Mouse (Mus musculus) kidney, postnatal 25 days (tissue): ENCODE results near the gene Tmcc3.

Experiments
- DNase-seq, 2 experiments: peaks; one replicate each; pipeline ENCODE4 v3.0.0; 2021; ENCODE audit warnings: mixed read lengths in 2 of 2

The Tmcc3 gene

DNA sequence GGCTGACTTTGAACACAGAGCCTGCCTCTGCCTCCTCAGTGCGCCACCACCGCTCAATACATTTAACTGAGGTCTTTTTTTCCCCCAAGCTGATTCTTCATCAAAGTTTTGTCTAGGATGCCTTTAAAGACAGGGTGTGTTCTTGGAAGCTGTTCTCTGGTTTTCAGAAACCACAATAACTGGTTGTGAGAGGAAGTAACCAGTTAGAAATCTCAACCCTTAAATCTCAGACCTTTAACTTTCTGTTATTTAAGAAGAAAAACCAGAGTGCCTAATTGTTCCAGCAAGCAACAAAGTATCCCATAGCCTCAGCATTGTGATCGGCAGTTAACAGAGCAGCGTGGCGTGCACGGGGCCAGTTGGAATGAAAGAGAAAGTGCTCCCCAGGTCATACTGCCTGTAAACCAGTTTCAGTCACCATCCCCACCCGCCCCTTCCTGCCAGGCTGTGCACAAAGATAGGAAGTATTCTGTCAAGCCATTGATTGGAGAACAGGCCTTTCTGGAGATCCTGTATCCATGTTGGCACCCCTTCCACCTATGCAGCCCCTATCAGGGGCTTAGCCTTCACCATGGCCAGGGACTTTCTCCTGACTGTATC is 240.3 kb downstream of the Tmcc3 start:
- no peak for DNase-seq

DNA sequence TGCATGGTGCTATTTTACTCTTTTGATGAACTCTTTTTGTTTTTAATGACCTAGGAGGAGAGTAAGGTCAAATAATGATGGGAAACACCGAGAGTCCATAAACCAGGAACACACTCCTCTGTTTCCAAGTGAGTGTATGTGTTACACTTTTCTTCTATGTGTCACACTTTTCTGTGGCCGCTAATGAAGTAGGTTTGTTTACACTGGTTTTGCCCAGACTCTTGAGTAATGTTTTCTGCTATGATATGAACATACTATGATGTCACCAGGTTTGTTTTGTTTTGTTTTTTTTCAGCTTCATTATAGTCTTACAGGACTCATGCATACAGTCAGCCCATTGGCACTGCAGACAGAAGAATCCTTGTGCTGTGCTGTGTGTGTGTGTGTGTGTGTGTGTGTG is 243.6 kb downstream of the Tmcc3 start:
- no peak for DNase-seq

DNA sequence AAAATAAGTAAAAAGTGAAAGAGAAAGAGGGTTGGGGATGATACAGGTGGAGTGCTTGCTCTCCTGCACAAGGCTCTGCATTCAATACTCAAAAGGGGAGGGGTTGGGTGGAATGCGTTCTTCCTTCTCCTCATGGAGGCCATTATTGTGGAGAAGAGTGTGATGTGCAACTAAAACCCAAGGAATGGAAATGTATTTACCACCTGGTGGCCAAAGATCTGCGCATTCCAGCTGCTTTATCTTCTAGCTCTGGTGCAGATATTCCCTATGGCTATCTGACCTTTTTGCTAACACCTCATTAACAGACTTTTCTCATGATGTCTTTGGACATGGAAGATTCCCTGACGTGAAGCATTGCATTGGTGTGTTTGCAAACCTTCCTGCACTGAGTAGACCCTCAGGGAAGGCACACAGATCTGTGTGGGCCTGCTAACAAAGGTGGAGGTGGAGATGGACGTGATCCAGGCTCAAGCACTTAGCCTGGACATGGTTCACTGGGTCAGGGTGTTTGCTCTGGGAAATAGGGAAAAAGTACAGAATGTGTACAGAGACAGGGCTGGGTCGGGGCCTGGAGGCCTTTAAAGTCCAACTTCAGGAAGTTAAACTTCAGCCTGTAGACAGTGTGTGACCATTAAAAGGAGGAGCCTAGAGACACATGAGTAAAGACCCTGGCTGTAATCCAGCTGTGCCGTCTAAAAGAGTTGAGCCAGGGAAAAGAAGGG is 245.8 kb downstream of the Tmcc3 start:
- DNase-seq, result peak; percentile 86 to 89

DNA sequence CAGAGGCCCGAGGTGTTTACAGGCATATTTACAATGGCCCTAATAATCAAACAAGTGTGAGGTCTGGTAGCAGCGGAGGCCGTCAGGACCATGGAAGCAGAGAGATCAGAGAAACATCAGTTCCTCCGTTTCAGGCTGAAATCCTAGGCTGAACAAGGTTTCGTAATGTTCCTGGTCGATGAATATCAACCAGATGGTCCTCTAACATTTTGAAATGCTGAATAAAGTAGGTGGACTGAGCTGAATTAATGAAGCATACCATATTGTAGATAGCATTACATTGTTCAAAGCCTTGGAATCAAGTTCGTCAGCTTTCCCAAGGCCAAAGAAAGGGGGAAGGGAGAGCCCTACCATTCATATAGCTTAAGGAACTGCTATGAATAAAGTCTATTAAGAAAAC is 247.1 kb downstream of the Tmcc3 start:
- no peak for DNase-seq

DNA sequence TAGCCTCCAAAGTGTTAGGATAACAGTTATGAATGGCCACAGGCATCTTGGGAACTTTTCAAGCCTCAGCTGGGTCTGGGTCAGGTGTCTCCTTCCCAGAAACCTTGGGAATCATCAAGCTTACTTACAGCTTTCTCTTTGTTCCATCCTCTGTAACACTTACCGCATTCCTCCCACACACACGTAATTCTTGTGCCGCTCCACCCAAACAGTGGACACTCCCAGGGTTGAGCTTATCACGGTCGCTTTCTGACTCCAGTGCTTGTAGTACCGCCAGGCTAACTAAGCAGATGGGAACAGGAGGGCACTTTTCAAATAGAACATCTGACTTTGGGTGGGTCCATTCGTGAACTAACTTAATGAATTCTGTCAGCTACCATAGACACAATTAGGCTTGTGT is 249.6 kb downstream of the Tmcc3 start:
- no peak for DNase-seq

DNA sequence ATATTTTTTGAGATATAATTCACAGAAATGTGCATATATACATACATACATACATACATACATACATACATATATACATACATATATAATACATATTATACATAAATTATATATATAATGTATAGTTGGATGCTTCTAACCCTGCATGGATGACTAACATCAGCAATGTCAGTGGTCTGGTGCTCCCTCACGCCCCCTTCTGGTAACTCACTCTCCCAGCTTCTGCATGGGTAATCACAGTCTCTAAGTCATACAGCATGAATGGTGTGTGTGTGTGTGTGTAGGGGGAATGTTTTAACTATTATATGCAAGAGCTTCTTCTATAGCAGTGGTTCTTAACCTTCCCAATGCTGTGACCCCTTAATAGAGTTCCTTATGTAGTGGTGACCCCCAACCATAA is 250.4 kb downstream of the Tmcc3 start:
- DNase-seq, result peak in 1 of 2 experiments; percentile 57

DNA sequence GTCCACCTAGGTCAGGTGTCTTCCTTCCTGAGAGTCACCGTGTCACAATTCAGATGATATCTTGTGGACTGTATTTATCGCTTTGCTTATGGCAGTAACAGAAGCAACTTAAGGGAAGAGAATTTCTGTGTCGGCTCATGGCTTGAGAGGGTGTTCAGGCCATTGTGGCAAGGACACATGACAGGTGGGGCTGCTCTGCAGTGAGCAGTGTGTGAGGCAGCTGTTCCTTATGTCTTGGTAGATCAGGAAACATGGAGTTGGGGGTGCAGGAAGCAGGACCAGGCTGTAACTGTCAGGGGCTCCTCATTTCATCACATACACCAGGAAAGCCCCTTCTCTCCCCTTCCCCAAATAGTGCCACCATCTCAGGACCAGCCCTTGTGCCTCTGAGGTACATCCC is 251.2 kb downstream of the Tmcc3 start:
- no peak for DNase-seq

DNA sequence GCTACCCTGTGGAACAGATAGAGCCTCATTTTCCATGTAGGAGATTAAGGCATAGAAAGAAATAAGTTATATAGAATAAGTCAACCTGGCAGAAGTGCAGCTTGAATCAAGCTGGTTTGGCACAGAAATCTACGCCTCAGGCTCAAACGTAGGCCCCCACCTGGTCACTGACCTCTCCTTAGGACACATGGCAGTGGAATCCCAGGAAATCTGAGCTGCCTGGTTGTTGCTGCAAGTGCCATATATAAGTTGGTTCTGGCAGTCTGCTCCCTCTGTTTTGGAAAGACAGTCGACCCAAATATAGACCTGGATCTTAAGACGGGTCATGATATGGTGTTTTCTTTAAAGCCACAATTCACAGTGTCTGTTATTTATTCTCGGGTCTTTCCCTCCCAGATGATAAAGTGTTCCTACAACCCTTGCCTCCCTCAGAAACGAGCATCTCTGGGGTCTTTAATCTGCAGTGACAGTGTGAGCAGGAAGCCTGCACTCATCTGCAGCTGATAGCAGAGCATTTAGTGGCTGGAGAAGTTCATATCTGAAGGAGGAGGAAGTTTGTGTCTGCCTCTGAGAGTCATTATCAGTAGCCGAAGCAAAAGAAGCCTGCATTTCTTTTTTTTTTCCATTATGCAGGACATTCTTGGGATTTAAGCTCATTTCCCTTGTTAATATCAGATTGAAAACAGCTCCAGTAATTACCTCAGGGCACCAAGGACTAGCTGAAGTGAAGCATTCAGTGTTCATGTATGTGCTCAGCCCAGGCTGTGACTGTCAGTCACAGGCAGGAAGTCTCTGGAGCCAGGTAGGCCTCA is 253.9 kb downstream of the Tmcc3 start:
- no peak for DNase-seq

DNA sequence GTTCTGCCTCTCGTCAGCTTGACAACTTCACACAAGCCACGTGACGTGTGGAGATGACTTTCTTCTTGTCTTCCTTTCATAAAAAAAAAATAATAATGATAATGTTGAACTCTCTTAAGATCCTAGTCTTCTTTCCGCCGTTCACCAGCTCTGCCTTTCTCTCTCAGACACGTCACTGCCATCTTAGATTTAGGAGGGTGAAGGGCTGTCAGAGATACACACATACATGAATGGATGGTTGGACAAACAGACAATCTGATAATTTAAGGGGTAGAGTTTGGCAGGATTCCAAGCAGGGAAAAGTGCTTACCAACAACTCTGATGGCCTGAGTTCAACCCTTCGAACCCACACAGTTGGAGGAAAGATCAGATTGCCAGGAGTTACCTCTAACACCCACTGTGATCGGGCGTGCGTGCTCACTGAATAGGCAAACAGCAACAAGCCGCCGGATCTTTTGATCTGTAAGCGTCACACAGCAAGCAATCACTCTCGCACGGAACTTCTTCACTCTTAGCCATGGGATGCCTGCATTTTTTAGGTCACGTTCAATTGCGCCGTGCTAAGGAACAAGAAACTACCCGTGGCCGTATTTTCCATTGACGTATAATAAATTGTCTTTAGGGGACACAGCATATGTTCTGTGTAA is 254.6 kb downstream of the Tmcc3 start:
- no peak for DNase-seq

DNA sequence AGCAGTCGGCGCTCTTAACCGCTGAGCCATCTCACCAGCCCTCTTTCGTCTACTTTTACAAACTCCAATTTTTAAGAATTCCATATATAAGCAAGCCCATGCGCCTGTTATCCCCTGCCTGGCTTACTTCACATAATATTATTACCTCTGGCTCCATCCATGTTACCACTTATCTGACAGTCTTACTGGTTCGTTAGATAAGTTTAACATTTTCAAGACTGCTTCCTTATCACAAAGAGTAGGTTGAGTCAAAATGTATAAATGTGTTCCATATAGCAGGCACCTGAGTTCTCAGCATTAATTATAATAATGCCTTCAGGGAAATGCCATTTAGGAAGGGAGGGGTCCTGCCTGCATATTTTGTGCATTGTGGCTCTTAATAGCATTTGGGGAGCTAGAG is 255.5 kb downstream of the Tmcc3 start:
- DNase-seq, result no peak

DNA sequence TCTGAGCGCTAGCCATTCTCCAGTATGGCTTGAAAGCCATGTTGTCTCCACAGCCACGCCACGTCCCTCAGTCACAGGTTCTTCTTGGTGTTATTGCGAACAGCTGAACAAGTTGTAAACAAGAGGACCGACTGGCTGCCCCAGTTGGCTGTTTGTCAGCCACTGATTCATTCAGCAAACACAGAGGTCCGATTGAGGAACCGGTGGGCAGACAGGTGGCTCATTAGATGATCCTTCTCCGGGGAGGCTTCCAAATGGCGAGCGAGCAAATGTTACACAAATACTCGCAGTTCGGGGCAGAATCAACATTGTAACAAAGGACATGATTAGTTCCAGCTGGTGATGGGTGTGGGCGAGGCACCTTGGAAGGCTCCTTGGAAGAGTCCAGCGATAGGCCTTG is 256.2 kb downstream of the Tmcc3 start:
- DNase-seq, result no peak

DNA sequence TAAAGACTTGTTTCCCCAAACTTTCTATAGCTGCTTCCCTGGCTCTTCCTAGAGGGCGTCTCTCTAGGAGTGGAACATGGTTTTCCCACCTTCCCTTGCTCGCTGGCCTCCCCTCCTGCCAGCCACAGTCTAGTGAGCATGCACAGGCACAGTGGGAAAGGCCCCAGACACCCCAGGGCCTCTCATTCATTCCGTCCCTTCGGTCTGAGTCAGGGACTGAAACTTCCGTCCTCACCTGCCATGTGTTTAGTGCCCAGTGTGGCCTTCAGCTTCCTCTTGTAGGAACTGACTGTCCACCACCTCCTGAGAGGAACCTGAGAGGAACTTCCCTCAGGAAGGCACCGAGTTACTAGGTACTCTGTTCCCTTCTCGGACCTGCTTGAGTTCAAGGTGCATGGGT is 257.1 kb downstream of the Tmcc3 start:
- DNase-seq, result no peak

DNA sequence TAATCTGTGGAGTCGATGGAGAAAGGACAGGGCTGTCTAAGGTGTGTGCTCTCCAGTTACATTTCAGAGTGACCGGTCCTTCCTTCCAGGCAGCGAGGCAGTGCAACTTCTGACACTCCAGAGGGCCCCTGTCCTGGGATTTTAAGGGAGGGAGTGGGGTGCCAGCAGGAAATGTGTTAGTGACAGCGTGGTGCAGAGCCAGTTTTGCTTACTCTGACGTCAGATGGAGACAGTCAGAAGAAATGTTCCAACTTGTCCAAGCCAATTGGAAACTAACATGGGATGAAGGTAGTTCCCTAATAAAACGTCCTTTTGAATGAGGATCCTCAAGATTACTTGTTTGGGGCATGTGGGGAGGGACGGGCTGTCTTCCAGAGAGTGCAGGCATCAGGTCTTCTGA is 258.0 kb downstream of the Tmcc3 start:
- DNase-seq, result no peak

DNA sequence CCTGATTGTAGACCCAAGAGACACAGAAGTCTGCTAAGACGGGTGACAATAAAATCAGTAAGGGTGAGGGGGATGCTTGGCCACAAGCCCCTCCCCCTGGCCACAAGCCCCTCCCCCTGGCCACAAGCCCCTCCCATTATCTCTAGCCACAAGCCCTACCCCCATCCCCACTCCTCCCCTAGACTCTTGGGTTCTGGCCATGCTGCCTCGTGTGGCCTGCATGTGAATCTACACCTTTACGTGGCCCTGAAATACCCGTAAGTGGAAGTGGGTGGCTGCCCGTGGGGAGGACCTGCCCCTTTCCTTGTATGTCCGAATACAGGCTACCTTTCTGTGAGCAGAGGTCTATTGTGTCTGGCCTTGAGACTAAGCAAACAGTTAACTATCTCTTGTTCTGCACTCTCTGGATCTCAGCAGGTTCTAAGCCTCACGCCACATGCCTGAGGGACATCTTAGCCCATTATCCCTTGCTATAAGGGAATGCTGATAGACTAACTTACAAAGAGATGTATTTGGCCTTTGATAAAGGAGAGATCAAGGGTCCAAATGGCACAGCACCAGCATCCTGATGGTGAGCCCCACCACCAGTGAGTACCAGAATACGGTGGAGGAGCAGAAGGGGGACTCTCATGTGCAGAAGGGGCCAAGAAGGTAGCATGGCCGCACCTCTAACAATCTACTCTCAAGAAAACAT is 260.3 kb downstream of the Tmcc3 start:
- DNase-seq, result no peak

DNA sequence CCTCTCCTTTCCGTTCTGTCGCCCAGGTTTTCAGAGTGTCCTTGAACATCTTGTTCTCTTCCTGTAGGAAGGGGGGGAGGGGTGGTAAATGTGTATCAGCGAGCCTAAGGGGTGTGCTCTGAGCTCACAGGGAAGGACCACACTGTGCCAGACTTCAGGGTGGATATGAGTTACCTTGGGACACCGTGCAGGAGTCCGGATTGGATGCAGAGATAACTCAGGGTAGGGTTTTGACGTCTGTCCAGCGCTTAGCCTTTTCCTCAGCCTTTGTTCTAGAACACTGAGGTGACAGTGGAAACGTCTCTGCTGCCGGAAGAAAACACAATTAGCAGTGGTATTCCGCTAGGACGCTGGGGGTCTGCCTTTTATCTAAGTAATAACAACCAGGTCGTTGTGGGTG is 261.0 kb downstream of the Tmcc3 start:
- DNase-seq, result peak in 1 of 2 experiments; percentile 61

DNA sequence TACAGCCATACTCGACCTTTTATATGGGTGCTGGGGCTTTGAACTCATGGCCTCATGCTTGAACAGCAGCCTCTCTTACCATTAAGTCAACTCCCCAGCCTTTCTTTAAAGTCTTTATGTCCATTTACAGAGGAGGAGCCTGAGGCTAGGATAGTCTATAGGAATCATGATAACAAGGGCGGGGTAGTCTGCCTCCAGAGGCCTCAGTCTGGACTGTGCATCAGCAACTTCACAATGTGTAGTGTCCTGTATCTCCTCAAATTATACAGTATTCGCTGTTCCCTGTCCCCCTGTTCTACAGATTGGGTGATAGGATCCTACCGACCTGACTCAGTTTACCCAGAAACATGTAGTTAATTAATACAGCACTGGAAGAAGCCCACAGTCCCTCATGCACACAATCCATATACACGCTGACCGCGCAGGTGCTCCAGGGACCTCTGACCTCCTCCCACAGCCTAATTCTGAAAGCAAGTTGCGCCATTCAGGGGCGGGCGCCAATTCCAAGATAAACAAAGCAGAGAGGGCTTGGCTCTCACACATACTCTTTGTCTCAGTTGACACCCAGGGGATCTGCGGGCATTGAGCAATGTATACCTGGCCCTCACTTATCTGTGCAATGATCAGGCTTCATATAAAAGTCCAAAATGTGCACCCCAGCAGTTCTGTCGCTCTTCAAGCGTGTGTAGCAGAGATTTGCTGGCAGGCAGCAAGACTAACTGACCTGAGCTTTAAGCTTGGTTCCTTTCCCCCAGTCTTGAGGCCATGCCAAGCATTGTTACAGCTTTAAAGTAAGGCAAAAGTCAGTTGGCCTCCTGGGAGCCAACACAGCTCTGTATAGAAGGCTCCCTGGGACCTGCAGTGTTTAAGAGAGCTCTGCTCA is 262.9 kb downstream of the Tmcc3 start:
- DNase-seq, result peak; percentile 41 to 48

DNA sequence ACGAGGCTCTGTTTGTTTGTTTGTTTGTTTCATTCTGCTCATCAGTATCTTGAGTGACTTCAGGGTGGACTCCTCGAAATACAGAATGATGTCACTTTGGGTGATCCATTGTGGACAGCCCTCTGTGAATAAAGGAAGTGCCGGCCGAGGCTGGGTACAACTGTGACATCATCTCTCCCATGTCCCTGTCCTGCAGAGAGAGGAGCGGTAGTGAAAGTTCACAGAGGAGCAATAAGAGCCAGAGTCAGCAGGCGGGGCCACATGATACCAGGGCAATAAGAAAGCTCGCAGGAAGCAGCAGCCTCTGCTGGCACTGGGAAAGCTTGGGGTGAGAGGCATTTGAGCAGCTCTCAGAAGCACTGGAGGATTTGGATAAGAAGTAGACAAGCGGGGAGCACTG is 264.2 kb downstream of the Tmcc3 start:
- DNase-seq, result peak; percentile 19 to 68

DNA sequence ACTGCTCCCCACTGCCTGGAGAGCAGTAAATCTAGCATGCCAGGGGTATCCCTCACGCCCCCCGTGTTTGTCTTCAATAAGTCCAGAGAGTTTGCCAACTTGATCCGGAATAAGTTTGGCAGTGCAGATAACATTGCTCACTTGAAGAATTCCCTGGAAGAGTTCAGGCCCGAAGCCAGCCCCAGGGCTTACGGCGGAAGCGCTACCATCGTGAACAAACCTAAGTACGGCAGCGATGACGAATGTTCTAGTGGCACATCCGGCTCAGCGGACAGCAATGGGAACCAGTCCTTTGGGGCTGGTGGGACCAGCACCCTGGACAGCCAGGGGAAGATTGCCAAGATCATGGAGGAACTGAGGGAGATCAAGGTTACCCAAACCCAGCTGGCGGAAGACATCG is 267.1 kb downstream of the Tmcc3 start:
- no peak for DNase-seq

DNA sequence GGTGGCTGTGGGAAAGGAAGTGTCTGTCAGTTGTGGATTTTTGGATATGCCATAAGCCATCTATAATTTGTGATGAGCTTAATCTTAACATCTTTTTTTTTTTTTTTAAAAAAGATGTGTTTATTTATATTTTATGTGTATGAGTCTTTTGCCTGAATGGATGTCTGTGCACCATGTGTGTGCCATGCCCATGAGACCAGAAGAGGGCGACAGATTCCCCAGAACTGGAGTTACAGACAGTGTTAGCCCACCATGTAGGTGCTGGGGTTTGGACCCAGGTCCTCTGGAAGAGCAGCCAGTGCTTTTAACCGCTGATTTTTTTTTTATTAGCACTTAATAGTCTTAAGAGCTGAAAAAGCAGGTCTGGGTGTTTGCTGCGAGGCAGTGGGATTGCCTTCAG is 269.6 kb downstream of the Tmcc3 start:
- no peak for DNase-seq

DNA sequence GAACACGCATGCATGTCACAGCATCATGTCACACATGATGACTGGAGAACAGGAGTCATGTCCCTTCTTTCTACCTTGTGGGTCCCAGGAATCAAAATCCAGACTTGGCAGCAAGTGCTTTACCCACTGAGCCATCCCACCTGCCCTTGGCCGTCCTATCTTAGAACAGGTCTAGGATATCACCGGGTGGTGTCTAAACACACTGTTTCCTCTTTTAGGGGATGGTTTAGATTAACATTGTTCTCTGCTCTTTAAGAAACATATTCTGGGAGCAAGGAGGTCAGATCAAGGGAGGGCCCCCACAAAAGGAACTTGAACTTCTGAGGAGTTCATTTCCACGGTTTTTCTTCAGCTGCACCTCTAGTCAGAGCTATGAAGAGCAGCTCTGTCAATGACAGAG is 272.0 kb downstream of the Tmcc3 start:
- DNase-seq, result no peak

DNA sequence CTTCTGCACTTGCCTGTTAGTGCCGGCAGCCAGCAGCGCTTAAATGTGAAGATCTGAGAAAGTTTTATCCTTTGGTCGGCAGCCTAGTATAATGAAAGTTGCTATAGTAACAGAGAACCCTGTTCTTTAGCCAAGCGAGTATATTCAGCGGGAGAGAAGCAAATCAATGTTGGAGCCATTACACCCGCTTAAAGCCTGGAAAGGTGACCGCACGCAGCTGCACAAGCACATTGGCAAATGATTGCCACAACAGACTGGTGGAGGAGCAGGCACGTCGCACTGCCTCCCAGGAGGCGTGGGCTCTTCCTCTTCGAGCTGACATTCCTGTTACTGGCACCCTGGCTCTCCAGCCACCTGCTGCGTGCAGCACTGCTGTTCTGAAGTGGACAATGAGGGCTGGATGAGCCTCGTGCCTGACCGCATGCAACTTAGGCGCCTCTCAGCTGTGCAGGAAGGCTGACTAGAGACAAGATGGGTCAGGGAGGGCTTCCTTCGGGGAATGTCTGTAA is 273.2 kb downstream of the Tmcc3 start:
- peak; percentile 18 to 63 for DNase-seq

DNA sequence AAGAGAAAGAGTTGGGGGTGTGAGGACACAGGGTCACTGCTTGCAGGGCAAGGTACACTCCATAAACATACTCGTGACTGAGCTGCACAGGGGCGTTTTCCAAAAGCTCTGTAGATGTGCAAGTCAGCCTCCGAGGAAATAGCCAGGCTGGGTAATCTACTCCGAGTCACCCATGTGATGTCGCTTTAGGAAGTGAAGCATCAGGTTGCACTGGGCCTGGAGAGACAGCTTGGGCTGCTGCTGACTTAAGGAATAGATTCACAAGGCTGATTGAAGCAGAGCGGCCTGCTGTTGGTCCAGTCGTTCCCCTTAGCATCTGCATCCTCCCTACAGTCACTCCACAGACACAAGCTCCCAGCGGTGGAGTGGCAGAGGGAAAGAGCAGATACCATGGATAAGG is 274.1 kb downstream of the Tmcc3 start:
- no peak for DNase-seq
